Mouse (Mus musculus): ENCODE data around the gene Dpf1. TPM values are rescaled to one million over a fixed set of nuclear protein-coding genes. Genes with fewer than 3 reads are reported as not detected.
A peak's percentile ranks its signal among the peaks of the same experiment; 100 is the strongest.

Gene Dpf1
- total RNA-seq, 2 experiments from 2014 or later, result 100 to 111 TPM

DNA sequence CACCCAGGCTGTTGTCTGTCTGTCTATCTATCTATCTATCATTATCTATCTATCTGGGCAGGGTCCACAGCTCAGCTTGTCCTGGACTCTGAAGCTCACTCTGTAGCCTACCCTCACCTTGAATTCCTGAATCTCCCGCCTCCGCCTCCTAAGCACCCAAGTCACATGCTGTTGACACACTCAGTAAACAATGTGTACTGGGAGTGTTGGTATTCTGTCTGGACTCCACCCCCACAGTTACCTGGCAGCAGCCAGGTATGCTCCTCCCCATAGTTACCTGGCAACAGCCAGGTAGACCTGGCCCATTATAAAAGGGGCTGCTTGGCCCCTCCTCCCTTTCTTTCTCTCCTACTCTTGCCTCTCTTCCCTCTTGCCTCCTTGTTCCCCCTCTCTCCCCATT, 15.7 kb upstream of the Dpf1 start:
- DNase-seq (ENCODE audit: extremely low spot score in 1 of 2, low spot score in 1 of 2), result no peak

DNA sequence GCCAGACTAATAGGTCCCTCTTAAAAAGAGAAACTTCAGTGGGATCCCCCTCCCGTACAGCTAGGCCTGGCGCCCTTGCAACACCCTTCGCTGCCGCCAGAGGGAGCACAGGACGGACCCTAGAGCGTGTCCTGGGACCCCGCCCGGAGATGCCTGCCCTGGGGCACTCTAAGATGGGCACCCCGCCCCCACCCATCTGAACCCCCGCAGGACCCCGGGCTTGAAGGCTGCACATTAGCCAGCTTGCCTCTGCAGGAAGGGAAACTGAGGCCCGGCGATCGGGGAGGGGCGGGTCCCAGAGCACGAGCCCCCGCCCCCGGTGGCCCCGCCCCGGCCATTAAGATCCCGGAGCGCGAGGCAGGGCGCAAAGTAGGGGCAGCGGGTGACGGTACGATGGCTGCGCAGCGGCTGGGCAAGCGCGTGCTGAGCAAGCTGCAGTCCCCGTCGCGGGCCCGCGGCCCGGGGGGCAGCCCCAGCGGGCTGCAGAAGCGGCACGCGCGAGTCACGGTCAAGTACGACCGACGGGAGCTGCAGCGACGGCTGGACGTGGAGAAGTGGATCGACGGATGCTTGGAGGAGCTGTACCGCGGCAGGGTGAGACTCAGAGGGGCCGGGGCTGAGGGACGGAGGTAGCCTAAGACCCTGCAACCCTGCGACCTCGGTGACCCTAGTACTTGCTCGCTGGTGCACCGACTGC, 14.7 kb upstream of the Dpf1 start, which contains the start of gene Ppp1r14a:
TSS of gene Ppp1r14a (plus strand) at position 367 of the 697 bp plus-strand sequence.
- peak in 1 of 2 experiments; percentile 75 for DNase-seq (ENCODE audit: extremely low spot score in 1 of 2, low spot score in 1 of 2)

DNA sequence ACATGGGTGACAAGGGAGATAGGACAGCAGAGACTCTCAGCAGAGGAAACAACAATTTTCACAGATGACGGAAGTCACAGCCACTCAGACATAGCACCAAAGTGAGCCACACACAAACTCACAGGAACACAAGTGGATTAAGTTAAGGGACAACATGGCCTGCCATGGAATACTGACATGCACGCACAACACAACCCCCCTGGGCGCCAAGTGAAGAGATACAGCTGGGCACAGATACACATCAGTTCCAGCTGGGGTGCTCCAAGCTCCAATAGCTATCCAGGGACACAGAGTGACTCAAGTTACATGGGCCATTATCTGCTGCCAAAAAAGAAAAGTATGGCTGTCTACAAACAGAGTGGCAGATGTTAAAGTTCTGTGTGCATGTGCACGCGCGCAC, 13.9 kb upstream of the Dpf1 start:
- DNase-seq (ENCODE audit: extremely low spot score in 1 of 2, low spot score in 1 of 2), result no peak

DNA sequence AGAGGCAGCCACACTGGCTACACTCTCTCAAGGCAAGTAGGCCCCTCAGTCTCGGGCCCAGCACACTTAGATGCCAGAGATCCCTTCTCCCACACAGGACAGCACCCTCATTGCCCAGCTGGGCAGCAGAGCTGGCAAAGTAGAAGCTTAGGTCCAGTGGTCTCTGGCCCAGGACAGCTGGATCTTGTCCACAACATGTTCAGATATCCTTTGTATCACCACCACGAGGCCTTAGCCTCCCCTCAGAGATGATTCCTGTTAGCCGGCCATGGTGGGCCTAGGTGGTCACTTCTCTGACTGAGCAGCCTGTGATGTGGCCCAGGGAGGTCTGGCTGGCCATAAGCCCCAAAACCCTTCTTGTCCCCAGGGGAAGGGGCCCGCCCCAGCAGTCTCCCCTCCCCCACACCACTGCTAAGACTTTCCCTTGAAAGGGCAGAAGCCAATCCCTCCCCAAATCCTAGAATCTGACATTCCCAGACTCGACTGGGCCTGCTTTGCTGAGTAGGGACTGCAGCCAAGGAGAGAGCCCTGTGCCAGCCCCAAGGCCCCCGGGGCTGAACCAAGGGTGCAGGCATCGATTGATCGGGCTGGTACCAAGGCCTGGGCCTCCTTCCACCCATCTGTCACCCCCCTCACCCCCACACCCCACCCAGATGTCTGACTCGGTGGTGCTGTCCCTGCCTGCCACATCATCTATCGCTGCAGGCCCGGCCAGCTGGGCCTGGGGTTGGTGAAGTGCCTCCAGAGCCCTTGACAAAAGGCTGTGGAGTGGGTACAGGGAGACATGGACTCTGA, 12.9 kb upstream of the Dpf1 start:
- DNase-seq (ENCODE audit: extremely low spot score in 1 of 2, low spot score in 1 of 2), result no peak

DNA sequence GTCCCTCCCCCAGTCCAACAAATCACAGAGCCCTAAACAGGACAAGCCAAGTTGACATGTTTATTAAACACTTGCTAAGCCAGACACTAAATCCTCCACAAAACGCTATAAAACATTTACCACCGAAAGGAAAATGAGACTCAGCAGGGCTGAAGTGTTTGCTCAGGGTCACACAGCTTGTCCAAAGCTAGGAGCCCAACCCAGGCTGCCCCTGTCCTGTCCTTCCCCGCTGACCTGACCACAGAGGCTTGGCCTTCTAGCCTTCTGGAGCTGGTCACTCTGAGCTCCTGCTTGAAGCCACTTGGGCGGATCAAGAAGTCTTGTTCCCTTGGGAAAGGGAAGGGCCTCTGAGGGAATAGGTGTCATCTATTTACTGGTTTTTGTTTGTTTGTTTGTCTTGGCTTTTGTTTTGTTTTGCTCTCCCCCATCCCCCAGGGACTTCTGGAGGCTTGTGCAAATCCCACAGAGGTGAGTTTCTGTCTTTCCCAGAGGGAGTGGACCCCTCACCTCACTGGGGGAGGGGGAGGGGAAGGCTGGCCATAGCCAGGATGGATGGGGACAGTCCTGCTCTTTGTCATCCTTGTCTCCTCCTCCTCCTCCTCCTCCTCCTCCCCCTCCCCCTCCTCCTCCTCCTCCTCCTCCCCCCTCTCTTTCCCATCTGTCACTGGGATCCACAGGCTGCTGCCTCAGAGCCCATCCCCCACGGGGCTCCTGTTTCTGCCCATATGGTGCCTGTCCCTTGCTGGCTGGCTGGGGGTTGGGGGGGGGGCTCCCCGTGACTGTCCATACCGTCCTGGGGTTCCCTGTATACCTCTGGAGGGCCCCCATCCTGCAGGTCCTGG, 11.9 kb upstream of the Dpf1 start:
- no peak for DNase-seq (ENCODE audit: extremely low spot score in 1 of 2, low spot score in 1 of 2)

DNA sequence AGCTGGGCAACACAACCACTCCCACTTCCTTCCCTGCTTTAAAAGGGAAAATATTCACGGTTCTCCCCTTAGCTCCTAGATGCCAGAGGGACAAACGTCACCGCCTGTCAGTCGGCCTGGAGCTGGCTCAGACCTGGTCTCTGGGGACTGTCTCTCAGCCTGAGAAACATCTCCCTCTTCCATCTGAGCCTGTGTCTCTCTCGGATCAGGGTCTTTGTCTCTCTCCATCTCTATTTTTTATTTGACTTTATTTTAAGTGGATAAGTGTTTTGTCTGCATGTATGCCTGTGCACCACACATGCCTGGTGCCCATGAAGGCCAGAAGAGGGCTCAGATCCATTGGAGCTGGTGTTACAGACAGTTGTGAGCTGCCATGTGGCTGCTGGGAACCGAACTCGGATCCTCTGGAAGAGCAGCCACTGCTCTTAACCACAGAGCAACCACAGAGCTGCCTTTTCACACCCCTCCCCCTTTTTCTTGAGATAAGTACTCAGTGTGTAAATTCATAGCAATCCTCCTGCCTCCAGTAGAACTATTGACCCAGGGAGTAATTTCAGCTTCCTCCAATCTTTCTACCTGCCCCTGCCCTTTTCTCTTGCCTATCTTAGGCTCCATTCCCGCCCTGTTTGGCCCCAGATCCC, 11.2 kb upstream of the Dpf1 start:
- DNase-seq (ENCODE audit: extremely low spot score in 1 of 2, low spot score in 1 of 2), result no peak

DNA sequence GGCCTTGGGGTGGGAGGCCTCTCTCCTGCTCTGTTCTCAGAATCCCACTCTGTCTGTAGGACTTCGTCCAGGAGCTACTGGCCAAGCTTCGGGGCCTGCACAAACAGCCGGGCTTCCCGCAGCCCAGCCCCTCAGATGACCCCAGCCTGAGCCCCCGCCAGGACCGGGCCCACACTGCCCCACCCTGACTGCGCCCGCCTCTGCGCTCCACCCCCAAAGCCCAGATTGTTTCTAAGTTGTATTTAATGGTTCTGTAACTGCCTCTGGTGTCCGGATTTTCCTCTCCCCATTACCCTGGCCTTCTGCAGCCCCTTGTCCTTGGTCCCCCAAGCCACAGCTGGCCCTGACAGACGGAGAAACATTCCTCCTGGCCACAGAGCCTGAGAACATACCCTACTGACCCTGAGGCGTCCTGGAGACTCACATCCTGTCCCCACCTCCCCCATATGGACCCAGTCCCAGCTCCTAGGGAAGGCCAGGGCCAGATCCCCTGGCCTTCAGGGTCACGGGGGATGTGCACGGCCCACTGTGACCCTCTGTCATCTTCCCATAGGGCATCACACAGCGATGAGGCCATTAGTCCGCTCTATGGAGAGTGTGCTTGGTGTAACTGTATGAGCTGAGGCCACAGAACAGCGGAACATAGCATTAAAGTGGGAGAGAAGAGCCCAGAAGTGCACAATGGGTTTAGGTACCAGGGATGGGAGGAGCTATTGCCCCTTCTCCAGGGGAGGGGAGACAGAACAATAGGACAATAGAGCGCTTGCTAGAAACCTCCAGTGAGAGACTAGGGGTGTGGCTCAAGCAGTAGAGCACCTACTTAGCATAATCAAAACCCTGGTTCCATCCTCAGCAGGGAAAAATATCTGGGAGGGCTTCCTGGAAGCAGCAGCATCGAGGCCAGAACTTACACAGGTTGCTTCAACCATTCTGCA, 10.4 kb upstream of the Dpf1 start:
- DNase-seq (ENCODE audit: extremely low spot score in 1 of 2, low spot score in 1 of 2), result no peak

DNA sequence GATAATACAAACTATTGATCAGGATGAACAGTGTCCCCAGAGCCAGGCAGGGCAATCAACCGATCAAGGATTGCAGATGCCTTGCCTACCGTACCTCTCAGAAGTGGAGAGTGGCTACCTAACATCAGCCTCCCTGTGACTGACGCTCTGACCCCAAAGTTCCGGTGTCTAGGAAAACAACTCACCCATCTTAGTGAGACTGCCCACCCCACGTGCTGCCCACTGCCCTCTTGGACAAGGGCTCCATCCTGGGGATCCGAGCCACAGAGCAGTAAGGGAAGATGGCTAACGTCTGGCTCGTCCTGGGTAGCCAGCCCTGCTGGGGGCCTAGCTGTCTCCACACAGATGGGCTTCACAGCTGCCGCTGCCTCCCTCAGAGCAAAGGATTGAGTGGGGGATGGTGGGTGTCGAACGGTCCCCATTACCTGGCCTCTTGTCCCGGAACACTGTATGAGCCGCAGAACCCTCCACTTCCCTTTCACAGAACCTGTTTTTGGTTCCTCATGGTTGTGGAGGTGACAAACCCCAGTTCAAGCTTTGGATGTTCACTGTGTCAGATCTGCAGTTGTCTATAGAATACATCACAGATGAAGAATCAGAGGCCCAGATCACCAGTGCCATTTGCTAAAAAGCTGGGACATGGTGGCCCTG, 9.5 kb upstream of the Dpf1 start:
- no peak for DNase-seq (ENCODE audit: extremely low spot score in 1 of 2, low spot score in 1 of 2)

DNA sequence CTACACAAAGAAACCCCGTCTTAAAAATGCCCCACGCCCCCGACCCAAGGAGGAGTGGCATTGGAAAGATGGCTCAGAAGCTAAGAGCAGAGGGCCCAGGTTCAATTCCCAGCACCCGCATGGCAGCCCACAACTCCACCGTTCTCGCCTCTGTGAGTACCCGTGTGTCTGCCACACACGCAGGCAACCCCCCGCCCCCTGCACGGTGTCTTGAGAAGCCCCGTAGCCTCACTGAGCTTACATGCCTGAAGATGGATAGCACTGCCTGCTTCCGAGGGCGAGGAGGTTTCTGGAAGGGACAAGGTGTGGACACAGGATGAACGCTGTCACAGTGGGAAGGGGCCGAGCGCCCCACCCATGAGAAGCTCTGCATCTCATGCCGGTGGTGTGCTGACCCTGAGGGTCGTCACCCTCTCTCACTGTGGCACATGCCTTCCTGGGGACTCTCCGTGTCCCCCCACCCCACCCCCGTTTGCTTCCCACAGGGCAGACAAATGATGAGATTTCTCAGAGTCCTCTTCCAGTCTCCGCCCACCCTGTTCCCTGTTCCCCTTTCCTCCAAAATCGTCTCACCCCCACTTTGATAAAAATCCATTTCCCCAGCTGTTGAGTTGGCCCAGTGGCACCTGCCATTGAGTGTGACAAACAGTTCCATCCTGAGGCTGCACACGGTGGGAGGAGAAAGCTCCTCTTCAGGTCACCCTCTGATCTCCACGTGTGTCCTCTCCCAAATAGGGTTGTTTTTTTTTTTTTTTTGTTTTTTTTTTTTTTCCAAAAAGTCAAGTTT, 7.7 kb upstream of the Dpf1 start:
- DNase-seq (ENCODE audit: extremely low spot score in 1 of 2, low spot score in 1 of 2), result no peak

DNA sequence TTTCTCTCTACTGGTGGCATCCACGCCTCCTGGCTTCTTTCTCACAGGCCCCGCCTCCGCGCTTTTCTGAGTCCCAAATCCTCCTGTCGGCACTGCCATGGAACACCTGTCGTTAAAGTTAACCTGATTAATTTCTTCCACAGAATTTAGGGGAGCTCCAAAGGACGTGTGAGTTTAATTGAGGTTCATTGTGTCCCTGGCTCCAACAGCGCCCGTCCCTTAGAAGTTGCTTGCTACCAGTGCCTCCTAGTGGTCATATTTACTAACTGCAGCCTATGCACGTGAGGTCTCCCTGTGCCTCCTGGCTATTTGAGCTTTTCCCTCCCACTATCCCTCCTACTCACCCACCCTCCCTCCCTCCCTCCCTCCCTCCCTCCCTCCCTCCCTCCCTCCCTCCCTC, 6.8 kb upstream of the Dpf1 start:
- no peak for DNase-seq (ENCODE audit: extremely low spot score in 1 of 2, low spot score in 1 of 2)

DNA sequence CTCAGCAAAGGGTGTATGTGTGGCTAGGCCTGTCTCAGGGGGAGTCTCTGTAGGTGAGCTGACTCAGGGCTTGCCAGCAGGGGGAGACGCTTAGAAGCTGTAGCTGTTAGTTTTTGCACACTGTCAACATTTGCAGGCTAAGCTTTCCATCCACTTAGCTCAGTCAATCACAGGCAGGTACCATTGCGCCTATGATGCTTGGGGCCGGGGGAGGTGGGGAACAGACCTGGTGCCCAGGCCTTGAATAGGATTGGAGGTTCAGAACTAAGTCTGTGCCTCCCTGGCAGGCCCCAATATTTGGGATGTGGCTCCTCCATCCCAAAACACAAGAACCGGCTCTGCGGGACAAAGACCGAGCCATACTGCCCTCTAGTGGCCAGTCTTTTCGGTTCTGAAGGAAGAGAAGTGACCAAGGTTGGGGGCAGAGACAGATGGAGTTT, 2.6 kb upstream of the Dpf1 start:
- DNase-seq (ENCODE audit: extremely low spot score in 1 of 2, low spot score in 1 of 2), result peak; percentile 59 to 82

DNA sequence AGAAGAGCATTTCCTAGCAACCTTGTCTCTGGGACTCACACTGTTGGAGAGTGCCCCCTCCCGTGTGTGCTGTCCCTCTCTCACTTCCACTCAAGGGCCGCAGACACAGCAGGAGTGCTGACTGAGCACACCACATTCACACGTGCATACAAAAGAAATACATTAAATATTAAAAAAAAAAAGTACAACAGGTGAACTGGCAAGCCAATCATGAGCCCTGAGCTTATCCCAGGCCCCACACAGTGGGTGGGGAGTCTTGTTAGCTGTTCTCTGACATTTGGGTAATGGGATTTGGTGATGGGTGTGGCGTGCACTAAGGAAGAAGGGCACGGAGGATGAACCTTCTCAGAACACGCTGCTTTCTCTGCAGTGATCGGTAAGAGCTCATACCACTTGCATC, 1.1 kb upstream of the Dpf1 start:
- no peak for DNase-seq (ENCODE audit: extremely low spot score in 1 of 2, low spot score in 1 of 2)

DNA sequence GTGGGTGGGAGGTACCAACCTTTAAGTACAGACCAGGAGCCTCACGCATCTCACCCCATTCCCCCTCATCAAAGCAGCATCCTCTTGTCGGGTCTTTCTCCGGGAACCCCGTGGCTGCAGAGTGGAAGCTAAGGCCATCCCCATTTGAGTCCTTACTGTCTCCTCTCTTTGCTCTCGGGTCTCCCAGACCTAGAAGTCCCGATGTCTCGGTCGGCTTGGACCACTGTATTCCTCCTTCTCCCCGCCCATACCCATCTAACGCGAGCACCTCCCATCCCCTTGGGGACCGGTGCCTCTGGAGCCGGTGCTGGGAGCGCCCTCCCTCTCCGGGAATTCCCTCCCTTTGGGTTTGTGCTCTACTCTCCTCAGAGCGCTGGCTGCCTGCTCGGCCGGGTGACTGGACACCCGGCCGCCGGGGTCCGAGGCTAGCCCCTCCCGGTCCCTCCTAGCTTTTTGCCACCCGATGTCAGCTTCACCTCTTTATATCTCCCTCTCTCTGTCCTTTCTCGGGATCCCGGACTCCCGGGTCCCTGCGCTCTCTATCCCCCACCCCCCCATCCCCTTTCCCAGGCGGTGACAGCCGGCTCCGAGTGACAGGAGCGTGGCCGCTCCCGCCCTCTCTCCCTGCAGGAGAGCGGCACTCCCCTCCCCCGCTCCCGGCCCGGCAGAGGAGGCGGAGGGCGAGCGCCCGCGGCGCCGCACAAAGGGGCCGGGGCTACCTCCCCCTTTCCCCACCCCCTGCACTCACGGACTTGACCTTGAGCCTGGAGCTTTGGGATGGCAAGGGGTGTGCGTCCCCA, 912 bp downstream of the Dpf1 start:
- no peak for DNase-seq (ENCODE audit: extremely low spot score in 1 of 2, low spot score in 1 of 2)

DNA sequence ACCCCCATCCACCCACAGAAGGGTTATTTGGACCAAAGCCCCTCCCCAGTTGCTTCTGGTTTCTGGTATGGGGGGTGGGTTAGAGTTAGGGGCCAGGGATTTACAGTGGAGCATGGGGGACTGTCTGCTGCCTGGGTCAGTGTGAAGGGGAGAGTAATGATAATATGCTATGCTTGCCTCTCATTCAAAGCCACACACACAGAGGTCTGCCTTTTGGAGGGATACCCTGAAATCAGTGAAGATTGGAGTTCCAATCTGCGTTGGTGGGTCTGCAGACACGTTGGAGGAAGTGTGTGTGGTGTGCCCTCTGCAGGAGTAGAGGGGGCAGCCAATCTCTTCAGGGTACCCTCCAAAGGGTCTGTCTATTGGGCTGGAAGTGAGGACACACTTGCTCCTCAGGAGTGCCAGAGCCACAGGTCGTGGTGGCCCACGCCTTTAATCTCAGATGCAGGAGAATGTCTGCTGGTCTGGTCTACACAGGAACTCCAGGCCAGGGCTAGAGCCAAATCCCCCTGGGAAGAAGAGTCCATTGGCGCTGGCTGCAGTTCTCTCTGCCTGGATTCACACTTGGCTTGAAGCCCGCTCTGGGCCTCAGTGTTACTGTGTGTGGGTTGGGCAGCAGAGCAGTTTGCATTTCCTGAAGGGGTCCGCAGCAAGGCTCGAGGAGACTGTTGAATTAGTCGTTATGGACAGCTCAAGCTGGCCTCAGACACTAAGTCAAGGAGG, 1.7 kb downstream of the Dpf1 start:
- DNase-seq (ENCODE audit: extremely low spot score in 1 of 2, low spot score in 1 of 2), result no peak

DNA sequence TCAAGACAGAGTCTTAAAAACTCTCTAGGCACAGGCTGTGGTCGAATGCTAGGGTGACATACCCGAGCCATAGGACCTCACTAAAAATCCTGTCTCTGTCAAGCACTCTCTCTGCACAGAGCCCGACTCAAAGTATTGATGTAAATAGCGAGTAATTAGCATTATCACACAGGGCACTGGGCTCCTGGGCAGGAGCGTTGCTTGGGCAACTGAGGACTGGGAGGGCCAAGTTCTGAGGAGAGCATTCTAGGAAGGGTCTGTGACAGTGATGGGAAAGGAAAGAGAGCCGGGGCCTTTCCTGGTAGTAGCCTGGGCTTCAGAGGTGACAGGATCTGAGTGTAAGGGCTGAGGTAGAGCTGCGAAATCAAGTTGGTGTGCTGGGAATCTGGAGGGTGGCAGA, 2.4 kb downstream of the Dpf1 start:
- no peak for DNase-seq (ENCODE audit: extremely low spot score in 1 of 2, low spot score in 1 of 2)

DNA sequence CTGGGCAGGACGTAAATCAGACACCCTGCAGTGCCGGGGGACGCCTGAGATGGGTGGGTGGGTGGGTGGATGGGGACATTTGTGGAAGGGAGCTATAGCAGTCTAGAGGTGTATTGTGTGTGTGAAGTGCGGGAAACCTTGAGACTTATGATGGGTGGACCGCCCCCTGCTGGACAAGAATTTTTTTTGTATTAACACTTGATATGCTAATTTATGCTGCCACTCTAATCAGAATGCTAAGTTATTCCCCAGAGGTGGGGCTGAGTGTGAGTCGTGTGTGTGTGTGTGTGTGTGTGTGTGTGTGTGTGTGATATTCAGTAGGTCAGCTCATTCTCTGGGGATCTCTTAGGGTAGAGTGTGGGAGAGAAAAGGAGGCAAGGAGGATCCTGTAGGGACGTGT, 2.9 kb downstream of the Dpf1 start:
- DNase-seq (ENCODE audit: extremely low spot score in 1 of 2, low spot score in 1 of 2), result peak in 1 of 2 experiments; percentile 59
